In the genomic region with DNA sequence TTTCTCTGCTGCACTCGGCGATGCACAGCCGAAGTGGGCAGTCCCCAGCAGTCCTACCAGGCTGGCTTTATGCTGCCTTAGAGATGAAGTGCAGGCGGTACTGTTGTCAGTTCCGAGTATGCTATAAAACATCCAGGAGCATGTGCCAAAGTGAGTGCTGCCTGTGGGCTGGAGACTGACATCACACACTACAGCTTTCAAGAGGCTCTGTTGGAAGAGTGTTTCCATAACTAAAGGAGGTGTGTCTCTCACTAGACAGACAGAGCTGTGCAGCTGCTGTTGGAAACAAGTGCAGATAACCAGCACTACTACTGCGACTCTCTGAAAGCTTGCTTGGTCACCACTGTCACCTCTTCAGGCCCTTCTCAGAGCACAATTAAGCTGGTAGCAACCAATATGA, we compare ENCODE assay signal across 27 mouse cellular contexts. TPM values are rescaled to one million over a fixed set of nuclear protein-coding genes. Genes with fewer than 3 reads are reported as not detected.
DNase-seq lines count a peak whose midpoint lies in the region; ATAC-seq lines count a peak whose summit lies in the region.
"Had no signal": no experiment of that assay in that cellular context is flagged by ENCODE, and none has a peak within 500 bp of the region (broad histone marks: within the 10 kb centered on the region; RNA-seq: fewer than 3 reads in every experiment).

No protein-coding gene starts in this region.

- H3K36me3 ChIP-seq in heart, embryonic 12.5 days = peaks cover 80% of the 10 kb centered on the region
- peaks cover 86% of the 10 kb centered on the region for H3K36me3 ChIP-seq in midbrain, embryonic 13.5 days
- H3K36me3 ChIP-seq in midbrain, embryonic 11.5 days (ENCODE audit: control insufficient read depth, insufficient read depth, low read length) = peaks cover 14% of the 10 kb centered on the region

- peak overlapping the region; percentile 23; the same call in 1 of the 2 replicates for H3K4me2 ChIP-seq in heart, embryonic 12.5 days
- no peak overlapping the region for H3K4me2 ChIP-seq in midbrain, embryonic 13.5 days (replicated peaks)
- H3K4me2 ChIP-seq in midbrain, embryonic 11.5 days = no peak overlapping the region
- H3K4me2 ChIP-seq: embryonic facial prominence, embryonic 13.5 days; forebrain, embryonic 12.5 days; hindbrain, embryonic 14.5 days; liver, embryonic 15.5 days; neural tube, embryonic 15.5 days had no signal

- WGBS in heart, embryonic 12.5 days = 62% methylated on average over 6 of the region's 6 CpGs
- 92% methylated on average over 6 of the region's 6 CpGs for WGBS in midbrain, embryonic 13.5 days
- WGBS in midbrain, embryonic 11.5 days = 96% methylated on average over 6 of the region's 6 CpGs

- no peaks in the 10 kb centered on the region for H3K9me3 ChIP-seq in heart, embryonic 12.5 days (replicated peaks)
- no peaks in the 10 kb centered on the region for H3K9me3 ChIP-seq in midbrain, embryonic 13.5 days
- H3K9me3 ChIP-seq in midbrain, embryonic 11.5 days (ENCODE audit: control insufficient read depth, low read length) = no peaks in the 10 kb centered on the region
- H3K9me3 ChIP-seq: embryonic facial prominence, embryonic 13.5 days; forebrain, embryonic 12.5 days; liver, embryonic 15.5 days; midbrain, embryonic 10.5 days; neural tube, embryonic 15.5 days had no signal

- peaks cover 9% of the 10 kb centered on the region for H3K4me1 ChIP-seq in heart, embryonic 12.5 days (replicated peaks)
- H3K4me1 ChIP-seq in midbrain, embryonic 13.5 days (replicated peaks) = no peaks in the 10 kb centered on the region
- H3K4me1 ChIP-seq in midbrain, embryonic 11.5 days (ENCODE audit: control insufficient read depth, insufficient read depth, low read length) = no peaks in the 10 kb centered on the region
- H3K4me1 ChIP-seq: embryonic facial prominence, embryonic 13.5 days; forebrain, embryonic 12.5 days; liver, embryonic 15.5 days; midbrain, embryonic 10.5 days; neural tube, embryonic 15.5 days had no signal

- no peak overlapping the region for H3K4me3 ChIP-seq in heart, embryonic 12.5 days
- H3K4me3 ChIP-seq in midbrain, embryonic 13.5 days (replicated peaks) = no peak overlapping the region
- no peak overlapping the region for H3K4me3 ChIP-seq in midbrain, embryonic 11.5 days (ENCODE audit: low read depth, low read length)
- H3K4me3 ChIP-seq: embryonic facial prominence, embryonic 13.5 days; erythroblast, embryonic 14.5 days; forebrain, embryonic 12.5 days; left cerebral cortex, adult 2 months; liver, embryonic 15.5 days; midbrain, embryonic 10.5 days; neural tube, embryonic 15.5 days had no signal

- no peak overlapping the region for H3K9ac ChIP-seq in heart, embryonic 12.5 days
- 0 out of 2 replicates have a peak overlapping the region, but pooled peaks have one; percentile 10 for H3K9ac ChIP-seq in midbrain, embryonic 13.5 days (replicated peaks)
- no peak overlapping the region for H3K9ac ChIP-seq in midbrain, embryonic 11.5 days (ENCODE audit: low read length)
- H3K9ac ChIP-seq: embryonic facial prominence, embryonic 13.5 days; forebrain, embryonic 12.5 days; hindbrain, embryonic 14.5 days; liver, embryonic 15.5 days; neural tube, embryonic 15.5 days had no signal

- DNase-seq in heart, postnatal 36 days = no peak
- DNase-seq in layer of hippocampus, adult 9-10 months (ENCODE audit: low spot score) = peak; percentile 12
- no peak for DNase-seq in layer of hippocampus, postnatal 10 days (ENCODE audit: low spot score in 2 of 2)
- no peak for DNase-seq in midbrain, embryonic 11.5 days (ENCODE audit: low spot score, missing footprints)
- DNase-seq in telencephalon, adult 2 months (ENCODE audit: low read depth, low spot score) = peak; percentile 49
- no peak for DNase-seq in adrenal gland, postnatal 10 days
- DNase-seq: adrenal gland, adult 8-10 months; cerebellum, adult 2 months; cerebellum, postnatal 36 days; embryo, embryonic 11 days; gastrocnemius, postnatal 25 days; heart, postnatal 10 days; kidney, adult 18-20 months; kidney, postnatal 4 days; layer of hippocampus, adult 9-11 months; thymus, postnatal 25 days had no signal

- no peaks in the 10 kb centered on the region for H3K27me3 ChIP-seq in heart, embryonic 12.5 days (replicated peaks)
- H3K27me3 ChIP-seq in midbrain, embryonic 13.5 days = no peaks in the 10 kb centered on the region
- no peaks in the 10 kb centered on the region for H3K27me3 ChIP-seq in midbrain, embryonic 11.5 days (ENCODE audit: control insufficient read depth, insufficient read depth, low read length)
- H3K27me3 ChIP-seq: embryonic facial prominence, embryonic 13.5 days; forebrain, embryonic 12.5 days; liver, embryonic 15.5 days; neural tube, embryonic 15.5 days had no signal

- ATAC-seq in heart, embryonic 12.5 days (ENCODE audit: insufficient number of reproducible peaks, low FRiP score) = 0 out of 2 replicates have a peak, but pooled peaks have one; percentile 25
- no peak for ATAC-seq in midbrain, embryonic 13.5 days
- no peak for ATAC-seq in midbrain, embryonic 11.5 days (ENCODE audit: low FRiP score)
- ATAC-seq: inflammation-experienced regulatory T-cells, adult 6 months had no signal

- H3K27ac ChIP-seq in heart, embryonic 12.5 days (ENCODE audit: poor library complexity, severe bottlenecking) = 0 out of 2 replicates have a peak overlapping the region, but pooled peaks have one; percentile 44
- H3K27ac ChIP-seq in midbrain, embryonic 13.5 days = no peak overlapping the region
- no peak overlapping the region for H3K27ac ChIP-seq in midbrain, embryonic 11.5 days (ENCODE audit: low read depth, low read length)
- H3K27ac ChIP-seq: embryonic facial prominence, embryonic 13.5 days; forebrain, embryonic 12.5 days; hindbrain, embryonic 14.5 days; left cerebral cortex, adult 2 months; liver, embryonic 15.5 days; midbrain, embryonic 10.5 days; neural tube, embryonic 15.5 days had no signal

- intact Hi-C loops in heart, postnatal 36 days (cut with DNase I) = no loop called here

RNA-seq across cellular contexts. Expression of a gene that starts 39.8 kb away (rescaled TPM):
- 35.3 and 38.2 TPM in 2 replicates for polyA plus RNA-seq in heart, embryonic 12.5 days (2016; fragmentation: Nextera tagmentation; extraction: Ambion mirVana)
- total RNA-seq in heart, postnatal 36 days (2021) = 10 to 100 TPM; 23.8 to 24.0 TPM
- total RNA-seq in layer of hippocampus, postnatal 10 days (2021) = 10 to 100 TPM; 45.3 to 48.5 TPM
- polyA plus RNA-seq in midbrain, embryonic 13.5 days (2015; fragmentation: Nextera tagmentation; extraction: Ambion mirVana) = 37.7 and 38.3 TPM in 2 replicates
- polyA plus RNA-seq in midbrain, embryonic 11.5 days (2014; fragmentation: Nextera tagmentation; extraction: Ambion mirVana) = 37.6 and 39.9 TPM in 2 replicates
- 10 to 100 TPM; 37.6 to 45.6 TPM for total RNA-seq in adrenal gland, postnatal 10 days (2021)

Comparison
In these comparisons a context has a peak if more than half of its experiments do, and no peak if none do; other contexts are left out.
1. DNase-seq: peak in layer of hippocampus, adult 9-10 months (single experiment) and telencephalon, adult 2 months (single experiment); none in heart, postnatal 36 days (0 of 2), layer of hippocampus, postnatal 10 days (0 of 2), midbrain, embryonic 11.5 days (single experiment) and adrenal gland, postnatal 10 days (single experiment).